Mouse (Mus musculus): ENCODE results near the gene Pcyt2.

Pcyt2 gene

GRCm38 (mm10) chr11:120580190-120580589, 37.5 kb downstream of the Pcyt2 start:
- DNase-seq, result peak; percentile 57 to 58

GRCm38 (mm10) chr11:120579316-120580107, 38.2 kb downstream of the Pcyt2 start:
- DNase-seq, result peak; percentile 91 to 92

- DNase-seq, result peak in 1 of 2 experiments; percentile 8
Measured at GRCm38 (mm10) chr11:120578694-120579243, 39.0 kb downstream of the Pcyt2 start.

GRCm38 (mm10) chr11:120578024-120578693, 39.6 kb downstream of the Pcyt2 start:
- no peak for DNase-seq

- peak; percentile 48 to 51 for DNase-seq
Measured at GRCm38 (mm10) chr11:120577211-120578023, 40.3 kb downstream of the Pcyt2 start.

- peak in 1 of 2 experiments; percentile 8 for DNase-seq
Measured at GRCm38 (mm10) chr11:120576365-120576981, 41.3 kb downstream of the Pcyt2 start.

- DNase-seq, result no peak
Measured at GRCm38 (mm10) chr11:120575940-120576339, 41.8 kb downstream of the Pcyt2 start.

GRCm38 (mm10) chr11:120575046-120575445, 42.7 kb downstream of the Pcyt2 start:
- no peak for DNase-seq

GRCm38 (mm10) chr11:120574278-120574600, 43.5 kb downstream of the Pcyt2 start:
- no peak for DNase-seq

- DNase-seq, result no peak
Measured at GRCm38 (mm10) chr11:120573585-120574277, 44.0 kb downstream of the Pcyt2 start.

DNA sequence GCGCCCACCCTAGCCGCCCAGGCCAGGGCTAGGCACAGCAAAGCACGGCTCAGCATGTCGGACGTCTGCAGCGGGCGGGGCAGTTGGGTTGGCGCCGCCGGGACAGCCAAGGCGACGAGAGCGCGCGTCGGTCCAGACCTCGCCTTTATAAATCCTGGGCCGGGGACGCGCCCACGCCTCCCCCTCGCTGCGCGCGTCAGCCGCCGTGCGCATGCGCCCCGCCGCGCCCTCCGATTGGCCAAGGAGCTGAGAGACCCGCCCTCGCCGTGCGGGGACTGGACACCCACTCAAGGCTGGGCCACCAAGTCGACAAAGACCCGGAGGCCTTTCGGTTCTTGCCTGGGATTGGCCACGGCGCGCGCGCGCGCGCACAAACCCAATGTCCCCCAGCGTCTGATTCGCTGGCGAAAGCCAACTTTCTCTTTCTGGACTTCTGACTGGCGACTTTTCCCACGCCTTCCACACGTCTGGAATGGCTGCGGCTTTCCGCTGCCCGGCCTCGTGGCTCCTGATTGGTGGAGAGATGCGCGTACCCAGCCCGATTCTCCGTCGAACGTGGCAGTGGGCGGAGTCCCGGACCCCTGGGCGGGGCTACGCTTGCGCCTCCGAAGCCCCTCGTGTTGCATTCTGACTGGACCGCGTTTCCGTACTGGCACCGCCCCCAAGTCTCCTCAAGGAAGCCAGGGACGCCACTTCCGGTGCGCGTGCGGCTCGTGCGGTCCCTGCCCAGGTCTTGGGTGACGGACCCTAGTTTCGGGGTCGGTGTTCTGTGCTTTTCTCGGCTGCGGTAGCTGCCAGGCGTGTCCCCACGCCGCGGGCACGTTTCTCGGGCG, 44.8 kb downstream of the Pcyt2 start, which contains the start of gene P4hb:
TSS of gene P4hb (minus strand) at position 502 of the 833 bp plus-strand sequence.
- DNase-seq, result peak; percentile 98

GRCm38 (mm10) chr11:120572417-120572751, 45.4 kb downstream of the Pcyt2 start:
- no peak for DNase-seq

- no peak for DNase-seq
Measured at GRCm38 (mm10) chr11:120571754-120572416, 45.9 kb downstream of the Pcyt2 start.

- DNase-seq, result no peak
Measured at GRCm38 (mm10) chr11:120571122-120571521, 46.6 kb downstream of the Pcyt2 start.

DNA sequence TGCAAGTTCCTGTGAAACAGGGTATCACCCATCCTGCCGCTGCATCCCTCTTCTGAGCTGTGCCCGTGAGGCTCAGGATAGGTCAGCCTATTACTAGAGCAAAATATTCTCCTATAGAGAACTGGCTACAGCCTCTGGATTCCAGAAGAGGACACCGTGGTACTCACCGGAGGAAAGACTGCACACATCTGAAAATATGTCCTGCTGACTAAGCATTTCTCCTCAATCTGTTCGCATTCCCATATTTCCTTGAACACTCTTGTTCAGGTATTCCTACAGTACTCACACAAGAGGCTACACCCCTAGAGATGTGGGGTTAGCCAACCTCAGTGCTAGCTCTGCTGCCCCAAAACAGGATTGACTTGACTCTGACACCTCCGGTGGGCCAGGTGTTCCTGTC, 49.4 kb downstream of the Pcyt2 start:
- no peak for DNase-seq

- DNase-seq, result no peak
Measured at GRCm38 (mm10) chr11:120565114-120565513, 52.6 kb downstream of the Pcyt2 start.

- DNase-seq, result no peak
Measured at GRCm38 (mm10) chr11:120562949-120563348, 54.8 kb downstream of the Pcyt2 start.

DNA sequence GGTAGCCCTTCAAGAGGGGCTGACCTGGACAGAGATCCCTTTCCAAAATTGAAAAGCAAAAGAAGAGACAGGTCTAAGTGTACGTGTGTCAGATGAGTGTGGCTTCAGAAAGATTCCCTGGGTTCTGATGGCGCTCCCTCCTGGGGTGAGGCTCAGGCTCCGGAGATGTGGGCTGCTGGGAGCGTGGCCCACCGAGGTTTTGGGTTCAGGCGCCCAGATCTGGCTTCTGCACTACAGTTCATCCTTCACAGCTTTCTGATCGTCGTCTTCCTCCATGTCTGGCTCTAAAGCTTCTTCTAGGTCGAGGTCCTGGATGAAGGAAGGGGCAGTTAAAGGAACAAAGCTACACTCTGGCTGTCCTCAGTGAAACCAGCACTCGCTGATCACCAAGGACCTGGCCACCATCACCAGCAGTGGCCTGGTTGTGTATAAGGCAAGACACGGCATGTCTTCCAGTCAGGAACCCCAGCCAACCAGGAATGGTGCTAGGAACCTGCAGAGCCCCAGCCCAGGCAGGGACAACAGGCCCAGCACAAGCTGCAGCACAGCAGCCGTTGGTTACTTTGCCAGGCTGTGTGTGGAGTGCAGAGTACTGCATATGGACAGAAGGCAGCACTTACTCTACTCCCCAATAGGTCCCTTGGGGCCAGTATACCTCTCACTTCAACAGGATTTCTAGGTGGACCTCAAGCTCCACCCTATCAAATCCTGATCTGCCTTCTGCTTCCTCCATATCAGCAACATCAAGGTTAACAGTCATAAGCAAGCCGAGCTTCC, 56.6 kb downstream of the Pcyt2 start:
- DNase-seq, result no peak
